Mouse (Mus musculus): ENCODE measurements around the gene Barx1. TPM values are rescaled to one million over a fixed set of nuclear protein-coding genes. Genes with fewer than 3 reads are reported as not detected.

Gene Barx1
- polyA plus RNA-seq, 1 experiment from 2014 or later, result 2.2 TPM

- Histone ChIP-seq H3K4me2 (peak overlapping the region; percentile 73), H3K27ac (no peak overlapping the region), H3K9me3 (no peaks in the 10 kb centered on the region), H3K9ac (peak overlapping the region; percentile 45; the same call in 1 of the 2 replicates), H3K4me1 (peaks cover 37% of the 10 kb centered on the region), H3K36me3 (replicated peaks) (no peaks in the 10 kb centered on the region), H3K27me3 (peaks cover 100% of the 10 kb centered on the region), H3K4me3 (replicated peaks) (peak overlapping the region; percentile 47)
- WGBS, result 2% methylated on average over 54 of the region's 54 CpGs
- ATAC-seq (ENCODE audit: low FRiP score), result 0 out of 2 replicates have a peak, but pooled peaks have one; percentile 9
Measured at GRCm38 (mm10) chr13:48663211-48663987, 601 bp downstream of the Barx1 start.

DNA sequence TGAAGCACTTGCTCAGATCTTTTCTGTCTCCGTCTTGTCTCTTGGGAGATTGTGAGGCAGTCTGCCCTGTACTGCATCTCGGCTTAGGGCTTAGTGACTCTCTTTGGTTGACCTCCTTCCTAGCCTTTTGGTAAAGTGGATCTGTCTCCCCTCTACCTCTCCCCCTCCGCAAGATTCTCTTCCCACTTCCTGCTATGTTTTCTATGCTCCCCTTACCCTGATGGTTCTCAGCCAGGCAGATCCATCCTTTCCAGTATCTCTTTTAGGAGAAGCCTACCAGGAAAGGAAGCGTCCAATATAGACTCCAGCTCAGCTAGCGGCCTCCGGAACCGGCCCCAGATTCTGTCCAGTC, 1.2 kb downstream of the Barx1 start:
- Histone ChIP-seq H3K27ac (no peak overlapping the region), H3K4me2 (no peak overlapping the region), H3K9ac (no peak overlapping the region), H3K4me3 (replicated peaks) (no peak overlapping the region), H3K4me1 (peaks cover 42% of the 10 kb centered on the region), H3K27me3 (peaks cover 100% of the 10 kb centered on the region), H3K36me3 (replicated peaks) (no peaks in the 10 kb centered on the region), H3K9me3 (no peaks in the 10 kb centered on the region)
- no peak for ATAC-seq (ENCODE audit: low FRiP score)
- 2% methylated on average over 7 of the region's 7 CpGs for WGBS

DNA sequence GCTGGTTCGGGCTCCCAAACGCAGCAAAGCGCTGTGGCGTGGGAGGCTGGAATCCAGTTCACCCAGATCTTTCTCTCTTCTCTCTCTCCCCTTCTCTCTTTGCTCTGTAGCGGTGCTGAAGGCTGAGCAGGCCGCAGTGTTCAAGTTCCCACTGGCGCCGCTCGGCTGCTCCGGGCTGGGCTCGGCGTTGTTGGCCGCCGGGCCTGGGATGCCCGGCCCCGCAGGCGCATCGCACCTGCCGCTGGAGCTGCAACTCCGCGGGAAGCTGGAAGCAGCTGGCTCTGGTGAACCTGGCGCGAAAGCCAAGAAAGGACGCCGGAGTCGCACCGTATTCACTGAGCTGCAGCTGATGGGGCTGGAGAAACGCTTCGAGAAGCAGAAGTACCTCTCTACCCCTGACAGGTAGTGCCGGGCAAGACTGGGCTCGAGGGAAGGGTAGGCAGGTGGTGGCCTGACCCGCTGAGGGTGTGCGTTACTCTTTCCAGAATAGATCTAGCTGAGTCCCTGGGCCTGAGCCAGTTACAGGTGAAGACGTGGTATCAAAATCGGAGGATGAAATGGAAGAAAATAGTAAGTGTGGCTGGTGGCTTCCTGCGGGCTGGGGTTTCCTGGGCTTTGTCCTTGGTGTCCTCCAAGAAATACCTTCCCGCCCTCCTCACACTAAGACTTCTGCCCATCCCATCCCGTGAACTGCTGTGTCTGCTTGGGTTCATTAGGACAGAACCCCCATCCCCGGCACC, 2.3 kb downstream of the Barx1 start:
- Histone ChIP-seq H3K4me3 (replicated peaks) (peak overlapping the region; percentile 13), H3K4me2 (peak overlapping the region; percentile 6; the same call in 1 of the 2 replicates)

GRCm38 (mm10) chr13:48665656-48666597, 3.1 kb downstream of the Barx1 start:
- Histone ChIP-seq H3K4me3 (replicated peaks) (peak overlapping the region; percentile 7; the same call in 1 of the 2 replicates), H3K9me3 (no peaks in the 10 kb centered on the region), H3K4me2 (peak overlapping the region; percentile 24; the same call in 1 of the 2 replicates), H3K9ac (no peak overlapping the region), H3K4me1 (peaks cover 41% of the 10 kb centered on the region), H3K36me3 (replicated peaks) (no peaks in the 10 kb centered on the region), H3K27ac (no peak overlapping the region), H3K27me3 (peaks cover 100% of the 10 kb centered on the region)
- ATAC-seq (ENCODE audit: low FRiP score), result no peak
- under 1% methylated on average over 58 of the region's 58 CpGs for whole genome bisulfite sequencing

More for the DNA sequence above, 2.3 kb downstream of the Barx1 start:
- Histone ChIP-seq H3K27ac (no peak overlapping the region), H3K4me1 (peaks cover 44% of the 10 kb centered on the region), H3K27me3 (peaks cover 100% of the 10 kb centered on the region), H3K9ac (0 out of 2 replicates have a peak overlapping the region, but pooled peaks have one; percentile 4), H3K9me3 (no peaks in the 10 kb centered on the region), H3K36me3 (replicated peaks) (no peaks in the 10 kb centered on the region)
- under 1% methylated on average over 39 of the region's 39 CpGs for WGBS
- no peak for ATAC-seq (ENCODE audit: low FRiP score)

GRCm38 (mm10) chr13:48667461-48667860, 4.7 kb downstream of the Barx1 start:
- 0% methylated on average over 4 of the region's 4 CpGs for WGBS
- Histone ChIP-seq H3K4me1 (peaks cover 43% of the 10 kb centered on the region), H3K27me3 (peaks cover 99% of the 10 kb centered on the region), H3K9me3 (no peaks in the 10 kb centered on the region), H3K9ac (no peak overlapping the region), H3K4me2 (no peak overlapping the region), H3K36me3 (replicated peaks) (no peaks in the 10 kb centered on the region), H3K27ac (no peak overlapping the region), H3K4me3 (replicated peaks) (no peak overlapping the region)
- ATAC-seq (ENCODE audit: low FRiP score), result no peak

DNA sequence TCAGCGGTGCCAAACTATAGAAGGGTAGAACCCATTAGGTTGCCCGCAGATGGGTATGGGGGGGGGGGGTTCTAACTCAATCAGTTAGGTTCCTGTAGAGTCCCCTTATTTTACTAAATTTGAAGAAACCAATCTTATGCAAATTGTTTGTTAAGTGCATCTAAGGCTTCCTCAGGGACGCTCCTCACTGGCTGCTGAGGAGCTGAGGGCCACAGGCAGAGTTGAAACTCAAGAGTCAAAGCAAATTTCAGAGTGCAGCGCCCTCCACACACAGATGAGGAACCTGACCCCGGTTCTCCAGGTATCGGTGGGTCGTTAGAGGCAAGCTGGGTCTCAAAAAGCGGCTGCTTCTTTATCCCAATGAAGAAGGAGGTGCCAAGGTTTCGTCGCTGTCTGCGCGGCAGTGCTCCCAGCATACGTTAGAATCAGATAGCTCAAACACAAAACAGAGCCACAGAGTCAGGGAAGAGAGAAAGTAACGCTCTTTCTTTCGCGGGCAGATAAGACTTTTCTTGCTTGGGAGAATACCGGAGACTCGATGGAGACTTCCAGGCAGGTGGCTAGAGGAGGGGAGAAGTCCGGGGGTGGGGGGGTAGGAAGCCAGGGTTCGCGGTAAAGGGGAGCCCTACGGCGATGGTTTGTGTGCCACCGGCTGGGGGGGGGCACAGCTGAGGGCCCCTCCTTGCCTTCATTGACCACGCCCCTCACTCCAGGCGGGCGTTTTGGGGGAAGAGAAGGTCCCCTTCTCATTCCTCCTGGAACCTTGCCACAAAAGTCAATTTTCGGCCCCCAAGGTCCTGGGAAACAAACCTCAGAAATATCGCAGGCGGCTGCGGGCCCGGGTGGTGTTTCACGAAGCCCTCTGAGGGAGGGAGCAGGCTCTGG, 5.5 kb downstream of the Barx1 start:
- peaks cover 99% of the 10 kb centered on the region for H3K27me3 ChIP-seq
- no peaks in the 10 kb centered on the region for H3K36me3 ChIP-seq (replicated peaks)
- 1% methylated on average over 33 of the region's 33 CpGs for WGBS
- H3K9ac ChIP-seq, result peak overlapping the region; percentile 12; the same call in 1 of the 2 replicates
- H3K4me2 ChIP-seq, result peak overlapping the region; percentile 39
- no peak overlapping the region for H3K27ac ChIP-seq
- no peaks in the 10 kb centered on the region for H3K9me3 ChIP-seq
- H3K4me3 ChIP-seq (replicated peaks), result peak overlapping the region; percentile 28
- H3K4me1 ChIP-seq, result peaks cover 36% of the 10 kb centered on the region
- ATAC-seq (ENCODE audit: low FRiP score), result no peak

DNA sequence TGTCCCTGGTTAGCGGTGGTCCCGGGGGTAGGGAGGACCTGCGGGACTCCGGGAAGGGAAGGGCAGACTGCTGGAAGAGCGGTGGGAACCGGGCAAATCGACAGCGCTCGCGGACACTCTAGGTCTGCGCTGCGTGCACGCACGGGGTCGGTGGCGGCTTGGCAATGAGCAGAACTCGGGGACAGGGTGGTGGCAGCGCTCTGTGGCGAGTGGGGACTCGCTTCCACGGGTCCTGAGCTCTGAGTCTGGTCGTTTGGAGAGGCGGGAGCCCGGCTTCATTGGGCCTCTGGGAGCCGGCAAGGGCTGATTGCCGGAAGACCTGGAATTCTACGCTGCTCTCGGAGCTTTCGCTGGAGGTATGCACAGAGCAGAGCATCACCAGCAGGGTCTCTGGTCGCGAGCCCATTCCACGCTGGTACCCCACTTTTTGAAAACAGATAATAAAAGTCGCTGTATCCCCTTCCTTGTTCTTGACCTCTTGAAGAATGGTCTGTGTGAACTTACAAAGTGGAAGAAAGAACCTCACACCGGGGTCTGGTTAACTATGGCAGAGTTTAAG, 6.3 kb downstream of the Barx1 start:
- H3K4me1 ChIP-seq, result peaks cover 33% of the 10 kb centered on the region

GRCm38 (mm10) chr13:48672312-48672840, 9.6 kb downstream of the Barx1 start:
- ATAC-seq (ENCODE audit: low FRiP score), result no peak
- Histone ChIP-seq H3K36me3 (replicated peaks) (no peaks in the 10 kb centered on the region), H3K4me1 (peaks cover 19% of the 10 kb centered on the region), H3K4me2 (peak overlapping the region; percentile 38), H3K9ac (no peak overlapping the region), H3K9me3 (no peaks in the 10 kb centered on the region), H3K27ac (no peak overlapping the region), H3K27me3 (peaks cover 93% of the 10 kb centered on the region), H3K4me3 (replicated peaks) (peak overlapping the region; percentile 16; the same call in 1 of the 2 replicates)
- under 1% methylated on average over 24 of the region's 24 CpGs for WGBS

More for the DNA sequence above, 6.3 kb downstream of the Barx1 start:
- Histone ChIP-seq H3K4me3 (replicated peaks) (peak overlapping the region; percentile 28), H3K36me3 (replicated peaks) (no peaks in the 10 kb centered on the region), H3K27me3 (peaks cover 98% of the 10 kb centered on the region), H3K4me2 (peak overlapping the region; percentile 39), H3K27ac (no peak overlapping the region), H3K9me3 (no peaks in the 10 kb centered on the region), H3K9ac (peak overlapping the region; percentile 12; the same call in 1 of the 2 replicates)
- ATAC-seq (ENCODE audit: low FRiP score), result no peak
- WGBS, result under 1% methylated on average over 34 of the region's 34 CpGs

GRCm38 (mm10) chr13:48674609-48675008, 11.8 kb downstream of the Barx1 start:
- no peak overlapping the region for H3K9ac ChIP-seq
- H3K4me1 ChIP-seq, result peaks cover 8% of the 10 kb centered on the region; the same call in 1 of the 2 replicates
- ATAC-seq (ENCODE audit: low FRiP score), result no peak
- no peaks in the 10 kb centered on the region for H3K36me3 ChIP-seq (replicated peaks)
- 85% methylated on average over 5 of the region's 5 CpGs for WGBS
- peaks cover 85% of the 10 kb centered on the region for H3K27me3 ChIP-seq
- no peak overlapping the region for H3K4me2 ChIP-seq
- H3K4me3 ChIP-seq (replicated peaks), result no peak overlapping the region
- no peak overlapping the region for H3K27ac ChIP-seq
- H3K9me3 ChIP-seq, result no peaks in the 10 kb centered on the region

DNA sequence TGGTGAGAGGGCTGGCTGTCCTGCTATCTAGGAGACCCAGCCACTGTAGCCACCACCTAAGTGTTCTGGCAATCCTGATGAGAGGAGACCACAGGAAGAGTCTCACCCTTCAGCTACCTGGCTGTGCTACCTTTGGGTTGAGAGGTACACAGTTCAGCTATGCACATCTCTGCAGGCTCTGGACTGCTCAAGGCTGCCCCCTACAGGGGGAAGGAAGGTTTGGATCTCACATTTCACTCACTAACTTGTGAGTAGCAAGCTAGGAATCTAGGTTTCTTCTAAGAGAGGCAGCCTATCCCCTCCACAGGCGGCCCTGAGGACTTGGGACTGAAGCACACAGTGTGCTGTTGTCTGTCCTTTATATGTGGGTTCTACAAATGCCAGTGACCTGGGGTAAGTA, 16.6 kb downstream of the Barx1 start:
- H3K4me1 ChIP-seq, result no peaks in the 10 kb centered on the region
- H3K27me3 ChIP-seq, result peaks cover 45% of the 10 kb centered on the region
- no peak overlapping the region for H3K4me2 ChIP-seq
- 24% methylated on average over 1 of the region's 1 CpGs for WGBS
- no peaks in the 10 kb centered on the region for H3K9me3 ChIP-seq
- H3K9ac ChIP-seq, result no peak overlapping the region
- no peaks in the 10 kb centered on the region for H3K36me3 ChIP-seq (replicated peaks)
- no peak overlapping the region for H3K4me3 ChIP-seq (replicated peaks)
- H3K27ac ChIP-seq, result no peak overlapping the region
- no peak for ATAC-seq (ENCODE audit: low FRiP score)
